Mouse (Mus musculus): ENCODE data around the gene Ssr1. TPM values are rescaled to one million over a fixed set of nuclear protein-coding genes. Genes with fewer than 3 reads are reported as not detected.

Ssr1 gene
- total and polyA plus RNA-seq, 3 experiments, result 10.0 to 44.9 (median 41.7) TPM

GRCm38 (mm10) chr13:37919711-37920277, 74.2 kb downstream of the Ssr1 start:
- Histone ChIP-seq H3K27ac (no peak overlapping the region), H3K36me3 (ENCODE audit: control insufficient read depth, insufficient read depth, low read length) (peaks cover 16% of the 10 kb centered on the region; the same call in 1 of the 2 replicates), H3K27me3 (ENCODE audit: control insufficient read depth, insufficient read depth, low read length) (no peaks in the 10 kb centered on the region), H3K4me1 (ENCODE audit: control insufficient read depth, insufficient read depth, low read length) (no peaks in the 10 kb centered on the region; the same call in 1 of the 2 replicates), H3K9ac (ENCODE audit: low read depth, low read length) (no peak overlapping the region), H3K4me3 (no peak overlapping the region), H3K79me2 (replicated peaks; ENCODE audit: control insufficient read depth, insufficient read depth, low read length) (no peaks in the 10 kb centered on the region; the same call in 1 of the 2 replicates)
- 91% methylated on average over 3 of the region's 3 CpGs for WGBS
- TF ChIP-seq CTCF (IDR thresholded peaks at IDR 0.05) (no peak), EP300 (IDR thresholded peaks at IDR 0.05; ENCODE audit: insufficient read depth, low read depth, low read length) (no peak), POLR2A (IDR thresholded peaks at IDR 0.05; ENCODE audit: insufficient read depth, low read depth, low read length) (no peak)
- no peak for DNase-seq
- intact Hi-C loops (cut with DNase I), result loop anchor here (5.0 kb wide), 1 partner anchor 307 kb away; no protein-coding TSS in a partner anchor

- intact Hi-C loops (cut with DNase I), result no loop called here
- Histone ChIP-seq H3K9ac (ENCODE audit: low read depth, low read length) (no peak overlapping the region), H3K36me3 (ENCODE audit: control insufficient read depth, insufficient read depth, low read length) (peaks cover 11% of the 10 kb centered on the region; the same call in 1 of the 2 replicates), H3K4me3 (no peak overlapping the region), H3K4me1 (ENCODE audit: control insufficient read depth, insufficient read depth, low read length) (no peaks in the 10 kb centered on the region; the same call in 1 of the 2 replicates), H3K27ac (no peak overlapping the region), H3K79me2 (replicated peaks; ENCODE audit: control insufficient read depth, insufficient read depth, low read length) (no peaks in the 10 kb centered on the region; the same call in 1 of the 2 replicates), H3K27me3 (ENCODE audit: control insufficient read depth, insufficient read depth, low read length) (no peaks in the 10 kb centered on the region)
- DNase-seq, result no peak
- no peak for TF ChIP-seq EP300 (IDR thresholded peaks at IDR 0.05; ENCODE audit: insufficient read depth, low read depth, low read length)
- TF ChIP-seq CTCF (IDR thresholded peaks at IDR 0.05), result no peak
- TF ChIP-seq POLR2A (IDR thresholded peaks at IDR 0.05; ENCODE audit: insufficient read depth, low read depth, low read length), result no peak
- 76% methylated on average over 15 of the region's 15 CpGs for WGBS
Measured at GRCm38 (mm10) chr13:37918336-37919261, 75.4 kb downstream of the Ssr1 start.

Other genes starting within 250 kb of the Ssr1 start
- gene Rreb1, start 215.8 kb downstream of the Ssr1 start, total RNA-seq (2021), result 10 to 100 TPM; 34.3 to 57.5 TPM
- gene Rreb1, start 215.8 kb downstream of the Ssr1 start, polyA plus RNA-seq (2012; rRNA removed), result 12.8 and 16.4 TPM in 2 replicates
- 1 to 10 TPM; 8.4 to 9.0 TPM for gene Riok1, start 42.8 kb upstream of the Ssr1 start, total RNA-seq (2021)
- 8.3 and 11.5 TPM in 2 replicates for gene Riok1, start 42.8 kb upstream of the Ssr1 start, polyA plus RNA-seq (2012; rRNA removed)
- gene Cage1, start 42.9 kb upstream of the Ssr1 start, total RNA-seq (2021), result 1 to 10 TPM; 1.6 to 2.3 TPM
- 0.12 and 0.41 TPM in 2 replicates for gene Cage1, start 42.9 kb upstream of the Ssr1 start, polyA plus RNA-seq (2012; rRNA removed)
- gene Dsp, start 157.1 kb upstream of the Ssr1 start, total RNA-seq (2021), result 100 to 1,000 TPM; 449 to 577 TPM
- gene Dsp, start 157.1 kb upstream of the Ssr1 start, polyA plus RNA-seq (2012; rRNA removed), result 84.4 and 141 TPM in 2 replicates
- 1 to 10 TPM; 9.6 to 9.7 TPM for gene Snrnp48, start 210.7 kb upstream of the Ssr1 start, total RNA-seq (2021)
- gene Snrnp48, start 210.7 kb upstream of the Ssr1 start, polyA plus RNA-seq (2012; rRNA removed), result 11.9 and 19.2 TPM in 2 replicates

Data from heart, adult 2 months (tissue).